Mouse (Mus musculus): ENCODE measurements around the gene Tm9sf3.

- TF ChIP-seq POLR2A (IDR thresholded peaks at IDR 0.05; ENCODE audit: insufficient read depth, low read length) (no peak), CTCF (IDR thresholded peaks at IDR 0.05; ENCODE audit: low read depth, low read length) (peak; percentile 54)
These were observed 27.3 kb upstream of the Tm9sf3 start for GRCm38 (mm10) chr19:41290952-41291619.
